Mouse (Mus musculus): ENCODE measurements around the gene Rpl18. TPM values are rescaled to one million over a fixed set of nuclear protein-coding genes. Genes with fewer than 3 reads are reported as not detected.
A peak's percentile ranks its signal among the peaks of the same experiment; 100 is the strongest.

Gene Rpl18
- polyA plus RNA-seq, 1 experiment, result 1,118 TPM

- Histone ChIP-seq H3K4me3 (ENCODE audit: insufficient read depth, low read length) (peak within 1 kb of the TSS; percentile 61), H3K27ac (ENCODE audit: insufficient read depth, low read length) (peak within 1 kb of the TSS; percentile 68), H3K4me1 (ENCODE audit: control insufficient read depth, insufficient read depth, low read length) (peaks cover 11% of the 10 kb centered on the region)
- TF ChIP-seq CTCF (IDR thresholded peaks at IDR 0.05; ENCODE audit: borderline replicate concordance, insufficient read depth, low read length) (no peak), POLR2A (IDR thresholded peaks at IDR 0.05; ENCODE audit: low read depth, low read length) (no peak)
Measured at GRCm38 (mm10) chr7:45704730-45705442, 10.4 kb upstream of the Rpl18 start, which contains the start of gene Dbp. TSS of gene Dbp (plus strand) at chr7:45705088.

- H3K4me1 ChIP-seq (ENCODE audit: control insufficient read depth, insufficient read depth, low read length), result peaks cover 9% of the 10 kb centered on the region
- peak overlapping the region; percentile 68 for H3K27ac ChIP-seq (ENCODE audit: insufficient read depth, low read length)
- H3K4me3 ChIP-seq (ENCODE audit: insufficient read depth, low read length), result peak overlapping the region; percentile 61
- TF ChIP-seq CTCF (IDR thresholded peaks at IDR 0.05; ENCODE audit: borderline replicate concordance, insufficient read depth, low read length) (no peak), POLR2A (IDR thresholded peaks at IDR 0.05; ENCODE audit: low read depth, low read length) (no peak)
Measured at GRCm38 (mm10) chr7:45705443-45705864, 9.8 kb upstream of the Rpl18 start.

GRCm38 (mm10) chr7:45705873-45706281, 9.4 kb upstream of the Rpl18 start:
- Histone ChIP-seq H3K27ac (ENCODE audit: insufficient read depth, low read length) (peak overlapping the region; percentile 70), H3K4me1 (ENCODE audit: control insufficient read depth, insufficient read depth, low read length) (peaks cover 8% of the 10 kb centered on the region), H3K4me3 (ENCODE audit: insufficient read depth, low read length) (peak overlapping the region; percentile 61)
- TF ChIP-seq CTCF (IDR thresholded peaks at IDR 0.05; ENCODE audit: borderline replicate concordance, insufficient read depth, low read length), result no peak
- peak; percentile 44 for TF ChIP-seq POLR2A (IDR thresholded peaks at IDR 0.05; ENCODE audit: low read depth, low read length)

- Histone ChIP-seq H3K27ac (ENCODE audit: insufficient read depth, low read length) (peak overlapping the region; percentile 93), H3K4me1 (ENCODE audit: control insufficient read depth, insufficient read depth, low read length) (peaks cover 8% of the 10 kb centered on the region), H3K4me3 (ENCODE audit: insufficient read depth, low read length) (peak overlapping the region; percentile 61)
- TF ChIP-seq CTCF (IDR thresholded peaks at IDR 0.05; ENCODE audit: borderline replicate concordance, insufficient read depth, low read length) (no peak), POLR2A (IDR thresholded peaks at IDR 0.05; ENCODE audit: low read depth, low read length) (peak; percentile 20)
Measured at GRCm38 (mm10) chr7:45706721-45707241, 8.5 kb upstream of the Rpl18 start.

GRCm38 (mm10) chr7:45707375-45707967, 7.8 kb upstream of the Rpl18 start:
- Histone ChIP-seq H3K4me1 (ENCODE audit: control insufficient read depth, insufficient read depth, low read length) (peaks cover 8% of the 10 kb centered on the region), H3K4me3 (ENCODE audit: insufficient read depth, low read length) (peak overlapping the region; percentile 15), H3K27ac (ENCODE audit: insufficient read depth, low read length) (peak overlapping the region; percentile 93)
- TF ChIP-seq CTCF (IDR thresholded peaks at IDR 0.05; ENCODE audit: borderline replicate concordance, insufficient read depth, low read length), result no peak
- peak; percentile 61 for TF ChIP-seq POLR2A (IDR thresholded peaks at IDR 0.05; ENCODE audit: low read depth, low read length)

- Histone ChIP-seq H3K4me3 (ENCODE audit: insufficient read depth, low read length) (no peak overlapping the region), H3K4me1 (ENCODE audit: control insufficient read depth, insufficient read depth, low read length) (peaks cover 8% of the 10 kb centered on the region), H3K27ac (ENCODE audit: insufficient read depth, low read length) (peak overlapping the region; percentile 84)
- TF ChIP-seq POLR2A (IDR thresholded peaks at IDR 0.05; ENCODE audit: low read depth, low read length) (no peak), CTCF (IDR thresholded peaks at IDR 0.05; ENCODE audit: borderline replicate concordance, insufficient read depth, low read length) (no peak)
Measured at GRCm38 (mm10) chr7:45708221-45708761, 7.0 kb upstream of the Rpl18 start.

- Histone ChIP-seq H3K4me1 (ENCODE audit: control insufficient read depth, insufficient read depth, low read length) (peaks cover 8% of the 10 kb centered on the region), H3K4me3 (ENCODE audit: insufficient read depth, low read length) (no peak overlapping the region), H3K27ac (ENCODE audit: insufficient read depth, low read length) (no peak overlapping the region)
- TF ChIP-seq POLR2A (IDR thresholded peaks at IDR 0.05; ENCODE audit: low read depth, low read length) (peak; percentile 32; the same call in 1 of the 2 replicates), CTCF (IDR thresholded peaks at IDR 0.05; ENCODE audit: borderline replicate concordance, insufficient read depth, low read length) (no peak)
Measured at GRCm38 (mm10) chr7:45709036-45709435, 6.2 kb upstream of the Rpl18 start.

GRCm38 (mm10) chr7:45709677-45710355, 5.4 kb upstream of the Rpl18 start:
- H3K4me1 ChIP-seq (ENCODE audit: control insufficient read depth, insufficient read depth, low read length), result peaks cover 8% of the 10 kb centered on the region
- peak; percentile 34; the same call in 1 of the 2 replicates for TF ChIP-seq POLR2A (IDR thresholded peaks at IDR 0.05; ENCODE audit: low read depth, low read length)
- no peak for TF ChIP-seq CTCF (IDR thresholded peaks at IDR 0.05; ENCODE audit: borderline replicate concordance, insufficient read depth, low read length)
- H3K27ac ChIP-seq (ENCODE audit: insufficient read depth, low read length), result no peak overlapping the region
- H3K4me3 ChIP-seq (ENCODE audit: insufficient read depth, low read length), result no peak overlapping the region

- Histone ChIP-seq H3K4me3 (ENCODE audit: insufficient read depth, low read length) (no peak overlapping the region), H3K27ac (ENCODE audit: insufficient read depth, low read length) (no peak overlapping the region), H3K4me1 (ENCODE audit: control insufficient read depth, insufficient read depth, low read length) (peaks cover 8% of the 10 kb centered on the region)
- peak; percentile 33; the same call in 1 of the 2 replicates for TF ChIP-seq POLR2A (IDR thresholded peaks at IDR 0.05; ENCODE audit: low read depth, low read length)
- TF ChIP-seq CTCF (IDR thresholded peaks at IDR 0.05; ENCODE audit: borderline replicate concordance, insufficient read depth, low read length), result no peak
Measured at GRCm38 (mm10) chr7:45710477-45711191, 4.6 kb upstream of the Rpl18 start.

Data from embryonic fibroblast, embryonic 13.5 days (primary cell).